Mouse (Mus musculus) adrenal gland, postnatal 10 days (tissue): ENCODE data around the gene Sema6d. TPM values are rescaled to one million over a fixed set of nuclear protein-coding genes. Genes with fewer than 3 reads are reported as not detected.

Experiments used
- DNase-seq: peaks from one replicate; pipeline ENCODE4 v3.0.0; 2021; ENCODE audit warnings: mixed read lengths
- total RNA-seq, 2 experiments: library from RNA; stranded (reverse); gene quantifications; 2 replicates each; pipeline ENCODE4 v1.2.3; 2021

The Sema6d gene
- total RNA-seq, 2 experiments from 2014 or later, result 17.3 to 22.2 TPM

GRCm38 (mm10) chr2:124171718-124172117 lies 81.9 kb downstream of the Sema6d start:
- no peak for DNase-seq

GRCm38 (mm10) chr2:124176265-124176664 lies 86.5 kb downstream of the Sema6d start:
- no peak for DNase-seq

GRCm38 (mm10) chr2:124176711-124177169 lies 87.0 kb downstream of the Sema6d start:
- DNase-seq, result no peak

- no peak for DNase-seq
Observed at GRCm38 (mm10) chr2:124189271-124189670, 99.5 kb downstream of the Sema6d start.

GRCm38 (mm10) chr2:124194041-124194440 lies 104.3 kb downstream of the Sema6d start:
- DNase-seq, result no peak

GRCm38 (mm10) chr2:124201493-124201892 lies 111.7 kb downstream of the Sema6d start:
- DNase-seq, result no peak

GRCm38 (mm10) chr2:124202475-124202990 lies 112.8 kb downstream of the Sema6d start:
- DNase-seq, result no peak

- no peak for DNase-seq
Observed at GRCm38 (mm10) chr2:124205811-124206210, 116.0 kb downstream of the Sema6d start.

GRCm38 (mm10) chr2:124208251-124208650 lies 118.5 kb downstream of the Sema6d start:
- no peak for DNase-seq

GRCm38 (mm10) chr2:124223559-124223958 lies 133.8 kb downstream of the Sema6d start:
- DNase-seq, result no peak

- no peak for DNase-seq
Observed at GRCm38 (mm10) chr2:124224328-124224727, 134.6 kb downstream of the Sema6d start.

- no peak for DNase-seq
Observed at GRCm38 (mm10) chr2:124234636-124235221, 145.0 kb downstream of the Sema6d start.

GRCm38 (mm10) chr2:124235237-124236055 lies 145.7 kb downstream of the Sema6d start:
- DNase-seq, result no peak

- no peak for DNase-seq
Observed at GRCm38 (mm10) chr2:124236831-124237230, 147.1 kb downstream of the Sema6d start.

GRCm38 (mm10) chr2:124243608-124244007 lies 153.8 kb downstream of the Sema6d start:
- peak; percentile 31 for DNase-seq

- peak; percentile 68 for DNase-seq
Observed at GRCm38 (mm10) chr2:124244543-124245245, 154.9 kb downstream of the Sema6d start.

GRCm38 (mm10) chr2:124258108-124258507 lies 168.3 kb downstream of the Sema6d start:
- DNase-seq, result no peak

GRCm38 (mm10) chr2:124264309-124264708 lies 174.5 kb downstream of the Sema6d start:
- no peak for DNase-seq

GRCm38 (mm10) chr2:124271156-124271555 lies 181.4 kb downstream of the Sema6d start:
- no peak for DNase-seq

GRCm38 (mm10) chr2:124277492-124277891 lies 187.7 kb downstream of the Sema6d start:
- DNase-seq, result no peak

GRCm38 (mm10) chr2:124285109-124285508 lies 195.3 kb downstream of the Sema6d start:
- DNase-seq, result no peak

GRCm38 (mm10) chr2:124289356-124289755 lies 199.6 kb downstream of the Sema6d start:
- no peak for DNase-seq

- DNase-seq, result no peak
Observed at GRCm38 (mm10) chr2:124291145-124291544, 201.4 kb downstream of the Sema6d start.
